Mouse (Mus musculus) cerebellum, adult 2 months (tissue): Measurements from ENCODE around the gene Ttc38.

Experiments used
- CTCF ChIP-seq: fragments of 200-500 bp; IDR thresholded peaks from 2 replicates; pipeline ENCODE4 v1.5.1; 2011; ENCODE audit warnings: low read depth, mild to moderate bottlenecking, control low read depth, low read length, moderate library complexity, borderline replicate concordance; ENCODE audit not compliant: insufficient read depth
- POLR2A ChIP-seq: fragments of 200-500 bp; IDR thresholded peaks from 2 replicates; pipeline ENCODE4 v1.6.1; 2011; ENCODE audit warnings: low read length, control low read depth, borderline replicate concordance; ENCODE audit not compliant: insufficient read depth

DNA sequence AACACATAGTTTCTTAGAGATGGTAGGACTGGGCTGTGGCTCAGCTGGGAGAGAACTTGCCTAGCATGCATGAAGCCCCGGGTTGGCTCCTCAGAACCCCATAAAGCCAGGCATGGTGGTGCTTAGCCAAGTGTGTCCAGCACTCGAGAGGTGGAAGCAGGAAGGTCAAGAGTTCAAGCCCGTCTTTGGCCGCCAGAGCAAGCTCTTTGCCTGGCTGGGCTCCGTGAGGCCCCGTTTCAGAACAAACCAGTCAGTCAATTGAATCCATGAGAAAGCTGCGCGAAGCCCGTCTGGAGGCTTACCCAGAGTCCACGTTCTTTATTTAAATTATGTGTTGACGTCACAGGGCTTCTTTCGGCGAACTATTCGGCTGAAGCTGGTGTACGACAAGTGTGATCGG lies 43.5 kb upstream of the Ttc38 start:
- TF ChIP-seq POLR2A (no peak), CTCF (no peak)
